Mouse (Mus musculus): ENCODE data around the gene Fbxo46. TPM values are rescaled to one million over a fixed set of nuclear protein-coding genes. Genes with fewer than 3 reads are reported as not detected.

Fbxo46 gene
- polyA plus RNA-seq, 1 experiment = 4.8 TPM

DNA sequence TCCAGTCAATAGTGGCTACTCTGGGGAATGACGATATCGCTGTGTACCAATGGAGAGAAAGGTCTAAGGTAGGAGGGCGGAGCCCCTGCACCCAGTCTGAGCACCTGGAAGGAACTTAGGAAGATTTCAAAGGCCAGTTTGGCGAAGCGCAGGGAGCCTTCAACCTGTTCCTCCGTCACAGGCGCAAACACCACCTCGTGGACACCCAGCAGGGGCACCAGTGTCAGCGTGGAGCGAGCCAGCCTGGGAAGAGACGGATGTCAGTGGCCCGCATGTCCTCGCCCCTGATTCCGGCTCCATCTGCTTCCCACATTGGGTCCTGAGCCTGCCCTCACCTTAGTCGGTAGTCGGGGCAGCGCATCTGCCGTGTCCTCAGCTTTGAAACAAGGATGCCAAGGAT is 39.8 kb downstream of the Fbxo46 start:
- TF ChIP-seq CTCF (IDR thresholded peaks at IDR 0.05; ENCODE audit: borderline replicate concordance, insufficient read depth, low read length) (no peak), POLR2A (IDR thresholded peaks at IDR 0.05; ENCODE audit: low read depth, low read length) (no peak)

DNA sequence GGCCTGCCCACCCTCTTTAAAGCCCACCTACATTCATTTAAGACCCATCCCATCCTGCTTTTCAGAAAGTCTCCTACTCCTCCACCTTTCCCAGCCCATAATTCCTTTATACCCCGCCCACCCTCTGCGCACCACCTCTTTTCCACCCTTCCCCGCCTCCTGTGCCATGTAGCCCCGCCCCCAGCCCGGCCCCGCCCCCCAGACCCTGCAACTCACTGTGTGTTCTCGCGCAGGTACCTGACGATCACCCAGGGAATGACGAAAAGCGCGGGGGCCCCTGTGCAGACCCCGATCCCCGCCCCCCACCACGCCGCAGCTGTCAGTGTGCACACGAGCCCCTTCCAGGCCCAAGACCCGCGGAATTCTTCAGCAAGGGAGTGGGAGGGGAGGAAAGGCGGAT is 40.5 kb downstream of the Fbxo46 start:
- Histone ChIP-seq H3K4me1 (ENCODE audit: control insufficient read depth, insufficient read depth, low read length) (peaks cover 11% of the 10 kb centered on the region), H3K27ac (ENCODE audit: insufficient read depth, low read length) (no peak overlapping the region), H3K4me3 (ENCODE audit: insufficient read depth, low read length) (no peak overlapping the region)
- TF ChIP-seq POLR2A (IDR thresholded peaks at IDR 0.05; ENCODE audit: low read depth, low read length) (no peak), CTCF (IDR thresholded peaks at IDR 0.05; ENCODE audit: borderline replicate concordance, insufficient read depth, low read length) (no peak)

More for the DNA sequence above, 39.8 kb downstream of the Fbxo46 start:
- Histone ChIP-seq H3K4me1 (ENCODE audit: control insufficient read depth, insufficient read depth, low read length) (peaks cover 12% of the 10 kb centered on the region), H3K4me3 (ENCODE audit: insufficient read depth, low read length) (no peak overlapping the region), H3K27ac (ENCODE audit: insufficient read depth, low read length) (no peak overlapping the region)

DNA sequence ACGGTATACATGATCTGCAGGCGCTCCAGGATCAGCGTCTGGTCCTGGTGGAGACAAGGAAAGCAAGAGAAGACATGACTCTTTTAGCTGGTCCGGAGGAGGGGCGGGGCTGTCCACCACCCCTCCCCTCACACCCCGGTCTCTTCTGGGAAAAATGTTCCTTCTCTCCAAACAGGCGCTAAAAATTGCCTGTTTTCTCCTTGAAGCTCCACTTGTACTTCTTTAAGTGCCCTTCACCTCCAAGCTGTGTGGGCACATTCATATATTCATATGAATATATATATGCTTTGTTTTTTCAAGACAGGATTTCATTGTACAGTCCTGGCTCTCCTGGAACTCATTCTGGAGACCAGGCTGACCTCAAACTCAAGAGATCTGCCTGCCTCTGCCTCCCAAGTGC is 43.3 kb downstream of the Fbxo46 start:
- H3K27ac ChIP-seq (ENCODE audit: insufficient read depth, low read length) = no peak overlapping the region
- H3K4me3 ChIP-seq (ENCODE audit: insufficient read depth, low read length) = no peak overlapping the region
- TF ChIP-seq CTCF (IDR thresholded peaks at IDR 0.05; ENCODE audit: borderline replicate concordance, insufficient read depth, low read length) (no peak), POLR2A (IDR thresholded peaks at IDR 0.05; ENCODE audit: low read depth, low read length) (no peak)
- no peaks in the 10 kb centered on the region for H3K4me1 ChIP-seq (ENCODE audit: control insufficient read depth, insufficient read depth, low read length)

DNA sequence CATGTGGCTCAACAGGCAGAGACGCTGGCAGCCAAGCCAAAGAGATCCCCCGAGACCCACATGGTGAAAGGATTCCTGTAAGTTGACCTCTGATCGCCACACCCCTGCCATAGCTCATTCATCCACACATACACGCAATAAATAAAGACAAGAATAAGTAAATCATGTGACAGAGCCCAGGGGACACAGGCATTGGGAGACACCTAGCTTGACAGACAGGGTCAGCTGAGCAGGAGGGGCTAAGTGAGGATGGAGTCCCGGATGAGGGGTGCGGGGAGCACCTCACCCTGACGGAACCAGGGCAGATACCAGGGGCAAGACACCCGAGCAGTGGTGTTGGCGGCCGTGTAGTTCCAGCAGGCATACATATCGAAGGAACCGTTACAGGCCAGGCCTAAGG is 44.1 kb downstream of the Fbxo46 start:
- no peak overlapping the region for H3K4me3 ChIP-seq (ENCODE audit: insufficient read depth, low read length)

DNA sequence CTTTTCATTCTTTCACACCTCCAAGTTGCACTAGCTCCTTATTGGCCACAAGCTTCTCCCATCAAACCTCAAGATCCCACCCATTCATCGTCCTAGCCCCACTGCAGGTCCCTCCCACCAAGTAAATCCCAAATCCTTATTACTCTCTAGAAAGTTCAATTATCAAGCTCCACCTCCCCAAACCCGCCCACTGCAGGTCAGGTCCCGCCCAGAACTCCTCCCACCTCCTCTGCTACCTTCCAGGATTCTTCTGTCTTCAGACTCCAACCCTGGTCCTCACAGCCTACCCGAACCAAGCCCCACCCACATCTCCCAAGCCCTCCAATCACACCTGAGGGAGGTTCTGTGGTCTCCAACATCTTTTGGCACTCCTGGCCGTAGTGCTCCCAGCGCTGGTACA is 44.5 kb downstream of the Fbxo46 start:
- no peaks in the 10 kb centered on the region for H3K4me1 ChIP-seq (ENCODE audit: control insufficient read depth, insufficient read depth, low read length)
- no peak overlapping the region for H3K4me3 ChIP-seq (ENCODE audit: insufficient read depth, low read length)
- no peak overlapping the region for H3K27ac ChIP-seq (ENCODE audit: insufficient read depth, low read length)
- TF ChIP-seq POLR2A (IDR thresholded peaks at IDR 0.05; ENCODE audit: low read depth, low read length) (no peak), CTCF (IDR thresholded peaks at IDR 0.05; ENCODE audit: borderline replicate concordance, insufficient read depth, low read length) (no peak)

More for the DNA sequence above, 44.1 kb downstream of the Fbxo46 start:
- Histone ChIP-seq H3K27ac (ENCODE audit: insufficient read depth, low read length) (no peak overlapping the region), H3K4me1 (ENCODE audit: control insufficient read depth, insufficient read depth, low read length) (no peaks in the 10 kb centered on the region)
- TF ChIP-seq CTCF (IDR thresholded peaks at IDR 0.05; ENCODE audit: borderline replicate concordance, insufficient read depth, low read length) = no peak
- no peak for TF ChIP-seq POLR2A (IDR thresholded peaks at IDR 0.05; ENCODE audit: low read depth, low read length)

DNA sequence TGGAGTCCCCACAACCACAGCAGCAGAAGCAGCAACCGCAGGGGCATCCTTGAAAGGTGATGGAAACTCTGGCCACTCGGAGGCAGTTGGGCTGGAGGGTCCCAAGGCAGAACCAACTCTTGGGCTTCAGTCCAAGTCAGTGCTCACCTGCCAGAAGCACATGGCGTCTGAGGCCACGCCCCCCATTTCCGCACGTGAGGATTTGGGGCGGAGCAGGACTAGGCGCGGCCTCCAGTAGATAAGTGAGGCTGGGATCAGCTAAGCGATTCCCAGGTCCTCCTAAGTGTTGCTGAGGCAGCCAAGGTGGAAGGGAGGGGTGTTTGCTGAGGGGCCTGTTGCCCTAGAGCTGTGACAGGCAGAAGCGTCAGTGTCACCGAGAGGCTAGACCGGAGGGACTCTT is 45.3 kb downstream of the Fbxo46 start:
- H3K4me1 ChIP-seq (ENCODE audit: control insufficient read depth, insufficient read depth, low read length) = no peaks in the 10 kb centered on the region
- no peak overlapping the region for H3K4me3 ChIP-seq (ENCODE audit: insufficient read depth, low read length)

DNA sequence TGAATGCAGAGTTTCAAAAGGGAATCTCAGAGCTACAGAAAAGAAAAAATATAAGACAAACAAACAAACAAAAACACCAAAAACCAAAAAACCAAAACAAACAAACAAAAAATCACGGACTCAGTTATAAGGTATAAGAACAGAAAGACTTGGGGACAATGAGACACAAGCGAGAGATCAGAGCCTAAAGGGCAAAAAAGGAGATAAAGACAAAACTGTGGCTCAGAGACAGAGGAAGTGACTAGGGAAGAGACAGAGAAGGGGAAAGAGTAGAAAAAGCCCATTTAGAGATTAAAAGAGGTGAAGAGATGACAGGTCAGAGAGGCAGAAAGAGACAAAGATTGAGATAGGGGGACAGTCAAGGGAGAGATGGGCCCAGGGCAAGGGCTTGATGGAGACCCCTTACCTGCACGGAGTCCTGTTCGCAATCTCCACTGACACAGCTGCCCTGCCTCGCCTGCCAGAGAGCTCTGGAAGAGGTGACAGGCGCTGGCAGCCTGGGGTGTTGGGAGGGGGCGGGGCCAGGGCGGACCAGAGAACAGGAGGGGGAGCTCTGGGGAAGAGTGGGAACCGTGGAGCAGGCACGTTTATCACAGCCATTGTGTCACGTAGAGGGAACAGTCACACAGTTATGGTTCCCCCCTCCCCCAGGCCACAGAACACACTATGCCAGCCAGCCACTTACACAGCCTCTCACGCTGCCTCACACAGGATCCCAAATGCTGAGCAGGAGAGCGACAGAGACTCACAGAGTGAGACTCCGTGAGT is 46.2 kb downstream of the Fbxo46 start, which contains the start of gene Gipr:
TSS of gene Gipr (minus strand) at position 472 of the 768 bp plus-strand sequence.
- Histone ChIP-seq H3K4me3 (ENCODE audit: insufficient read depth, low read length) (no peak within 1 kb of the TSS), H3K4me1 (ENCODE audit: control insufficient read depth, insufficient read depth, low read length) (no peaks in the 10 kb centered on the region), H3K27ac (ENCODE audit: insufficient read depth, low read length) (no peak within 1 kb of the TSS)
- TF ChIP-seq POLR2A (IDR thresholded peaks at IDR 0.05; ENCODE audit: low read depth, low read length) (no peak), CTCF (IDR thresholded peaks at IDR 0.05; ENCODE audit: borderline replicate concordance, insufficient read depth, low read length) (no peak)

More for the DNA sequence above, 45.3 kb downstream of the Fbxo46 start:
- no peak for TF ChIP-seq CTCF (IDR thresholded peaks at IDR 0.05; ENCODE audit: borderline replicate concordance, insufficient read depth, low read length)
- no peak for TF ChIP-seq POLR2A (IDR thresholded peaks at IDR 0.05; ENCODE audit: low read depth, low read length)
- H3K27ac ChIP-seq (ENCODE audit: insufficient read depth, low read length) = no peak overlapping the region

DNA sequence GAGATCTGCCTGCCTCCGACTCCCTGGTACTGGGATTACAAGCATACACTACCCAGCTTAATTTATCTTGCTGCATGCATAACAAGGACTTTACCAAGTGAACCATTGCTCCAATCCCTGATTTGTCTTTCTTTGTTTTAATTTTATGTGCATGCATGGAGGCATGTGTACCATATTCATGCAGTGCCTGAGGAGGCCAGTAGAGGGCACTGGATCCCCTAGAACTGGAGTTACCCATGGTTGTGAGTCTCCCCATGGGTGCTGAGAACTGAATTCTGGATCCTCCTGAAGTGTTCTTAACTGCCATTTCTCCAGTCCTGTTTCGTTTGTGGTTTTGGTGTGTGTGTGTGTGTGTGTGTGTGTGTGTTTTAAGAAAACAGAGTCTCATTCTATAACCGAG is 47.3 kb downstream of the Fbxo46 start:
- no peak overlapping the region for H3K4me3 ChIP-seq (ENCODE audit: insufficient read depth, low read length)
- TF ChIP-seq CTCF (IDR thresholded peaks at IDR 0.05; ENCODE audit: borderline replicate concordance, insufficient read depth, low read length) (no peak), POLR2A (IDR thresholded peaks at IDR 0.05; ENCODE audit: low read depth, low read length) (no peak)
- H3K27ac ChIP-seq (ENCODE audit: insufficient read depth, low read length) = no peak overlapping the region
- H3K4me1 ChIP-seq (ENCODE audit: control insufficient read depth, insufficient read depth, low read length) = no peaks in the 10 kb centered on the region

DNA sequence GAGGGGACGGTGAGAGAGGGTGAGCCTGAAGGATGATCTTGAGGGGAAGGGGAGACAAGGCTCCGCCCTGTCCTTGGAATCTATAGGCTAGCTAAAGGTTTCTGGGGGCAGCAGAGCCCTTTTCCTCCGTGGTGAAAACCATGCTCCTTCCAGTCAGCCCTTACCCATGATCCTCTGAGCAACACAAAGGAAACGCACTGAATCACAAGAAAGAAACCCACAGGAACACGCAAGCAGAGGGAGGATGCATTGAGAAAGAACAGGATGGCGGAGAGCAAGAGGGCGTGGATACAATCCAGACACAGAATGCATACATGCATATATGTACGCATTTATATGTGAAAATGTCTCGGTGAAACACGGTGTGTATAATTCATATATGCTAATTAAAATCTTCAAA is 49.8 kb downstream of the Fbxo46 start:
- H3K27ac ChIP-seq (ENCODE audit: insufficient read depth, low read length) = no peak overlapping the region
- no peak for TF ChIP-seq CTCF (IDR thresholded peaks at IDR 0.05; ENCODE audit: borderline replicate concordance, insufficient read depth, low read length)
- TF ChIP-seq POLR2A (IDR thresholded peaks at IDR 0.05; ENCODE audit: low read depth, low read length) = no peak
- H3K4me1 ChIP-seq (ENCODE audit: control insufficient read depth, insufficient read depth, low read length) = no peaks in the 10 kb centered on the region
- no peak overlapping the region for H3K4me3 ChIP-seq (ENCODE audit: insufficient read depth, low read length)

DNA sequence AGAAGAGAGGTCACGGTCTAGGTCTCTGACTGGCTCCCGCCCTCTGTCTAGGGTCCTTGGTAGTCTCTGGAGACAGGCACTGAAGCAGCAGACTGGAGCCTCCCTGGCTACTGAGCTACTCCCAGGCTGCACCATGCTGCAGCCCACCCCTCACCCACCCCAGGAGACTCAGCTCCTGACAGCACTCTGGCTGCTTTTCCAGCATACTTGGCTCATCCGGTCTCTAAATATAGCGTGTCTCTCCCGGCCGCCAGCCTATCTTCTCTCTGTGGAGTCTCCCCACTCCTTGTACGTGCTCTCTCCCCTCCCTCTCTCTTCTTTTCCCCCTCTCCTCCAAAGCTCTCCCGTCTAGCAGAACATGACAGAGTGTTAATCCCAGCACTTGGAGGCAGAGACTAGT is 50.5 kb downstream of the Fbxo46 start:
- Histone ChIP-seq H3K27ac (ENCODE audit: insufficient read depth, low read length) (no peak overlapping the region), H3K4me3 (ENCODE audit: insufficient read depth, low read length) (no peak overlapping the region), H3K4me1 (ENCODE audit: control insufficient read depth, insufficient read depth, low read length) (no peaks in the 10 kb centered on the region)
- TF ChIP-seq CTCF (IDR thresholded peaks at IDR 0.05; ENCODE audit: borderline replicate concordance, insufficient read depth, low read length) (no peak), POLR2A (IDR thresholded peaks at IDR 0.05; ENCODE audit: low read depth, low read length) (no peak)

Data from embryonic fibroblast, embryonic 13.5 days (primary cell).